Mouse (Mus musculus): ENCODE results near the gene Lhfpl2. TPM values are rescaled to one million over a fixed set of nuclear protein-coding genes. Genes with fewer than 3 reads are reported as not detected.
A peak's percentile ranks its signal among the peaks of the same experiment; 100 is the strongest.

Gene Lhfpl2
- polyA plus RNA-seq, 1 experiment from 2014 or later, result 44.2 TPM

GRCm38 (mm10) chr13:94100361-94100760, 42.8 kb downstream of the Lhfpl2 start:
- H3K36me3 ChIP-seq, result 0 out of 2 replicates have a peak, but pooled peaks cover 3% of the 10 kb centered on the region
- H3K4me1 ChIP-seq (replicated peaks), result peaks cover 48% of the 10 kb centered on the region
- H3K27me3 ChIP-seq, result no peaks in the 10 kb centered on the region
- H3K9ac ChIP-seq (replicated peaks), result no peak overlapping the region
- H3K4me2 ChIP-seq, result no peak overlapping the region
- 64% methylated on average over 3 of the region's 3 CpGs for WGBS
- no peak overlapping the region for H3K4me3 ChIP-seq (replicated peaks)
- ATAC-seq (ENCODE audit: insufficient number of reproducible peaks, insufficient read depth, low FRiP score, low TSS enrichment, low read depth), result no peak
- no peaks in the 10 kb centered on the region for H3K9me3 ChIP-seq
- no peak overlapping the region for H3K27ac ChIP-seq

DNA sequence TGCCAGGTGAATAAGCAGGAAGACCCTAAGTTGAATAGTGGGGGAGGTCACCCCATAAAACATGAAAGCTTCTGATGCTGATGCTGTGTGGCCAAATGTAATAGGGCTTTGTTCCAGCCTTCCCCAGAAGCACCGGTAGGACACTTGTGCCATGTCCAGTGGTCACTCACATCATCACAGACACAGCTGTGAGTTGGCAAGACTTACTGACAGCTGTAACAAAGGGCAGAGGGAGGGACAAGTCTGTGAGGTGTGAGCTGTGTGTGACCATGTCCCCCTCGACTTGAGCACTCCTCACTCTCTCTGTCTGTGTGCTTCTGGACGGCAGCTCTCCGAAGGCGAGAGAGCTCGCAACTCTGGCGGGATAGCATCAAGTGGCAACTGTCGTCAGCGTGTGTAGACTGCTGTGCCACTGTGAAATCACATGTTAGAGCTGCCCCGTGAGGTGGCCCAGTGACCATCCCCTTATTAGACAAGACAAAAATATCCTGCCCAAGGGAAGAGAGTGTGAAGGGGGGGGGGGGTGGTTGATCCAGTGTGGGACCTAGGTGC, 43.5 kb downstream of the Lhfpl2 start:
- no peak overlapping the region for H3K9ac ChIP-seq (replicated peaks)
- H3K36me3 ChIP-seq, result 0 out of 2 replicates have a peak, but pooled peaks cover 3% of the 10 kb centered on the region
- H3K4me1 ChIP-seq (replicated peaks), result peaks cover 55% of the 10 kb centered on the region
- no peak overlapping the region for H3K4me3 ChIP-seq (replicated peaks)
- no peaks in the 10 kb centered on the region for H3K9me3 ChIP-seq
- H3K27me3 ChIP-seq, result no peaks in the 10 kb centered on the region
- no peak overlapping the region for H3K27ac ChIP-seq
- H3K4me2 ChIP-seq, result no peak overlapping the region
- ATAC-seq (ENCODE audit: insufficient number of reproducible peaks, insufficient read depth, low FRiP score, low TSS enrichment, low read depth), result no peak
- 78% methylated on average over 10 of the region's 10 CpGs for WGBS

DNA sequence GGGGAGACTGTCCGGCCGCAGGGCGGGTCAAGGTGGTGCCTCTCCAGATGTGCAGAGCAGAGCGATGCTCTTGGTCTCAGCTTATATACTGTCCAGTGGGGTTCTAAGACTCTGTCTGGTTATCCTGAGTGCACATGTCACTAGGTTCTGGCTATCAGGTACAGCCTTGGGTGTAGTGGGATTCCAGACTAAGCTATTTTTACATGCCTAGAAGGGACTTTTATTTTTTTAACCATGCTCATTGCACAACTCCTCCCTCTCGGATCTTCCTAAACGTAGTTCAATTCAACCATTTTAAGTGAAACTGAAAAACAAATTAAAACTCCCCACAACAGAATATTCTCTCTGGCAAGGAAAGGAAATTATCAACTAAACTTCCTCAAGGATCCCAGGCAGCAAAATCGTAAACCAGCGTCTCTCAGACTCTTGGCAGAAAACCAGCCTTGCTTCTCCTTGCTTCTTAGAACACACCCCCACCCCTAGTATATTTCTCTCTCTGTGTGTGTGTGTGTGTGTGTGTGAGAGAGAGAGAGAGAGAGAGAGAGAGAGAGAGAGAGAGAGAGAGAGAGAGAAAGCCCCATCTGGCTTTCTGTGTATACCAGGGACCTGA, 47.4 kb downstream of the Lhfpl2 start:
- H3K4me1 ChIP-seq (replicated peaks), result peaks cover 46% of the 10 kb centered on the region
- H3K4me3 ChIP-seq (replicated peaks), result no peak overlapping the region
- no peak overlapping the region for H3K4me2 ChIP-seq
- ATAC-seq (ENCODE audit: insufficient number of reproducible peaks, insufficient read depth, low FRiP score, low TSS enrichment, low read depth), result no peak
- 0 out of 2 replicates have a peak, but pooled peaks cover 3% of the 10 kb centered on the region for H3K36me3 ChIP-seq
- no peak overlapping the region for H3K9ac ChIP-seq (replicated peaks)
- H3K27ac ChIP-seq, result no peak overlapping the region
- no peaks in the 10 kb centered on the region for H3K9me3 ChIP-seq
- no peaks in the 10 kb centered on the region for H3K27me3 ChIP-seq
- WGBS, result 68% methylated on average over 8 of the region's 8 CpGs

DNA sequence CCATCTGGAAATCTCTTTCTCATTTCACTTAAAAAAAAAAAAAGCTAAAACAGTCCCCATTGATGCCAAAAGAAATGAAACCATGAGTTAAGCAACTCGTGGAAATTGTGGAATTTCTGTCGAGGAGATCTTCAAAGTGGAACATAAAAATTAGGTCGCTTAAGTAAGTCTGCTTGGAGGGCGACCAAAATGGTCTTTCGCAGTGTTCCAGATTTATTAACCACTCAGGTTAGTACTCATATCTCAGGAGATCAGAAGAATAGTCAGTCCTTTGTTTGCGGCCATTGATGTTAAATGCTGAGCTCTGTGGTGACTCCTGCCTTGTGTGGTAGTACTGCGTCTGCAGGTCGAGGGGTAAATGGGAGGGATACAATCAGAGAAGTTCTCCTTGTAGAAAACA, 48.8 kb downstream of the Lhfpl2 start:
- 66% methylated on average over 8 of the region's 8 CpGs for WGBS
- H3K4me3 ChIP-seq (replicated peaks), result no peak overlapping the region
- no peak overlapping the region for H3K9ac ChIP-seq (replicated peaks)
- 0 out of 2 replicates have a peak, but pooled peaks cover 1% of the 10 kb centered on the region for H3K9me3 ChIP-seq
- H3K4me1 ChIP-seq (replicated peaks), result peaks cover 40% of the 10 kb centered on the region
- H3K27ac ChIP-seq, result peak overlapping the region; percentile 56
- no peaks in the 10 kb centered on the region for H3K27me3 ChIP-seq
- H3K4me2 ChIP-seq, result no peak overlapping the region
- ATAC-seq (ENCODE audit: insufficient number of reproducible peaks, insufficient read depth, low FRiP score, low TSS enrichment, low read depth), result no peak
- H3K36me3 ChIP-seq, result peaks cover 6% of the 10 kb centered on the region; the same call in 1 of the 2 replicates

DNA sequence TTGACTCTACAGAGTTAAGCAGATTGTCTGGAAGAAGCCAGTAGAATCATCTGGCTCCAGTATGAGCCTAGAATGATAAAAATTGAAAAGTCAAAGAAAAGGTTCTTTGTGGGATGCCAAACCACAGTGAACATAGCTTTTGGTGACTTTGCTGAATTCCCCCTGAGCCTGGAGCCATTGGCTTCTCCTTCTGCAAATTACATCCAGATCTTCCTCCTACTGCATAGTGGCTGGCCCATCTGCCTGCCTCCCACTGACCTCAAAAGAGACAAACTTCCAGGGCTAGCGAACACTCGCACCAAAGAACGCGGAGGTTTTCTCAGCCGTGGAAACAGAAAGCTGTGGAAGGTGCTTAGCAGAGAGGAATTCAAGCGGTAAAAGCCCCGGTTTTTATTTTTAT, 49.4 kb downstream of the Lhfpl2 start:
- Histone ChIP-seq H3K27me3 (no peaks in the 10 kb centered on the region), H3K4me2 (no peak overlapping the region), H3K4me1 (replicated peaks) (peaks cover 35% of the 10 kb centered on the region), H3K9me3 (0 out of 2 replicates have a peak, but pooled peaks cover 6% of the 10 kb centered on the region), H3K4me3 (replicated peaks) (no peak overlapping the region), H3K27ac (peak overlapping the region; percentile 56), H3K36me3 (peaks cover 11% of the 10 kb centered on the region; the same call in 1 of the 2 replicates), H3K9ac (replicated peaks) (no peak overlapping the region)
- WGBS, result 78% methylated on average over 7 of the region's 7 CpGs
- no peak for ATAC-seq (ENCODE audit: insufficient number of reproducible peaks, insufficient read depth, low FRiP score, low TSS enrichment, low read depth)

- H3K9ac ChIP-seq (replicated peaks), result no peak overlapping the region
- H3K9me3 ChIP-seq, result 0 out of 2 replicates have a peak, but pooled peaks cover 6% of the 10 kb centered on the region
- peaks cover 36% of the 10 kb centered on the region for H3K4me1 ChIP-seq (replicated peaks)
- WGBS, result 76% methylated on average over 8 of the region's 8 CpGs
- 0 out of 2 replicates have a peak overlapping the region, but pooled peaks have one; percentile 18 for H3K27ac ChIP-seq
- H3K27me3 ChIP-seq, result no peaks in the 10 kb centered on the region
- ATAC-seq (ENCODE audit: insufficient number of reproducible peaks, insufficient read depth, low FRiP score, low TSS enrichment, low read depth), result no peak
- H3K4me3 ChIP-seq (replicated peaks), result no peak overlapping the region
- peaks cover 14% of the 10 kb centered on the region for H3K36me3 ChIP-seq
- no peak overlapping the region for H3K4me2 ChIP-seq
Observed at GRCm38 (mm10) chr13:94110556-94110955, 53.0 kb downstream of the Lhfpl2 start.

- WGBS, result 38% methylated on average over 4 of the region's 4 CpGs
- no peak overlapping the region for H3K4me2 ChIP-seq
- H3K9me3 ChIP-seq, result 0 out of 2 replicates have a peak, but pooled peaks cover 6% of the 10 kb centered on the region
- no peak for ATAC-seq (ENCODE audit: insufficient number of reproducible peaks, insufficient read depth, low FRiP score, low TSS enrichment, low read depth)
- no peak overlapping the region for H3K9ac ChIP-seq (replicated peaks)
- H3K36me3 ChIP-seq, result peaks cover 18% of the 10 kb centered on the region
- H3K4me1 ChIP-seq (replicated peaks), result peaks cover 39% of the 10 kb centered on the region
- H3K27ac ChIP-seq, result peak overlapping the region; percentile 91; the same call in 1 of the 2 replicates
- H3K4me3 ChIP-seq (replicated peaks), result no peak overlapping the region
- no peaks in the 10 kb centered on the region for H3K27me3 ChIP-seq
Observed at GRCm38 (mm10) chr13:94115476-94115875, 57.9 kb downstream of the Lhfpl2 start.

GRCm38 (mm10) chr13:94116705-94117410, 59.3 kb downstream of the Lhfpl2 start:
- Histone ChIP-seq H3K4me1 (replicated peaks) (peaks cover 42% of the 10 kb centered on the region), H3K9ac (replicated peaks) (no peak overlapping the region), H3K4me2 (peak overlapping the region; percentile 40), H3K4me3 (replicated peaks) (0 out of 2 replicates have a peak overlapping the region, but pooled peaks have one; percentile 4), H3K9me3 (0 out of 2 replicates have a peak, but pooled peaks cover under 1% of the 10 kb centered on the region), H3K36me3 (peaks cover 12% of the 10 kb centered on the region), H3K27ac (peak overlapping the region; percentile 91), H3K27me3 (no peaks in the 10 kb centered on the region)
- ATAC-seq (ENCODE audit: insufficient number of reproducible peaks, insufficient read depth, low FRiP score, low TSS enrichment, low read depth), result peak; percentile 57
- 11% methylated on average over 13 of the region's 13 CpGs for WGBS

DNA sequence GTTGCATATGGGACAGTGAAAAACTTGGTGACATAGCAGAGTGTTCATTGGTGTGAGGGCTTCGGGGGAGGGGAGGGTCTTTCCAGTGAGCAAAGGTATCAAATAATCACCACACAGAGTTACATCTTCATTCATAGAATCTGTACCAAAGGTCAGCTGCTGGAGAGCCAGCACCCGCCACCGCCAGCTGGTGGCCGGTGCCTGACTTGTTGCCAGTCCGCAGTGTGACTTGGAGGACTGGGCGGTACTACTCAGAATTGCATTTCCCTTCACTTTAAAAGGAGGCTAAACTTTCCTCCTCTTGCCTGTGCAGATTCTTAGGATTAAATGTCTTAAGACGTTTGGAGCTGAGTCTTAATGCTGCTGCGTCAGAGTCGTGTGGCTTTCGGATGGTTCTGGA, 59.9 kb downstream of the Lhfpl2 start:
- no peak overlapping the region for H3K4me3 ChIP-seq (replicated peaks)
- no peak for ATAC-seq (ENCODE audit: insufficient number of reproducible peaks, insufficient read depth, low FRiP score, low TSS enrichment, low read depth)
- peak overlapping the region; percentile 91 for H3K27ac ChIP-seq
- WGBS, result 87% methylated on average over 10 of the region's 10 CpGs
- H3K4me2 ChIP-seq, result peak overlapping the region; percentile 40; the same call in 1 of the 2 replicates
- no peaks in the 10 kb centered on the region for H3K9me3 ChIP-seq
- H3K27me3 ChIP-seq, result no peaks in the 10 kb centered on the region
- H3K36me3 ChIP-seq, result peaks cover 9% of the 10 kb centered on the region
- no peak overlapping the region for H3K9ac ChIP-seq (replicated peaks)
- peaks cover 47% of the 10 kb centered on the region for H3K4me1 ChIP-seq (replicated peaks)

DNA sequence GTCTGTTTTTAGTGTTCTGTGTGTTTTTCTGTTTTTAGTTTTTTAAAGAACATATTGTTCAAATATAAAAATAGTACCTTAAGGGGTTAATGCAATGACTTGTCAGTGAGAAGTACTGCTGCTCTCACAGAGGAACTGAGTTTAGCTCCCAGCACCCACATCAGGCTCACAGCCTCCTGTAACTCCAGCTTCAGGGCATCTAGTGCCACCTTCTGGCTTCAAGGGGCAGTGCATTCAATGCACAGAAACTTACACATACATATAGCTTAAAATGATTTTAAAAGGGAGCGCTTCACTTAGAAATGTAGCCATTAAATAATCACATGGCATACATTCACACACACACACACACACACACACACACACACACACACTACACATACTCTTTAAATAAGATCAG, 60.5 kb downstream of the Lhfpl2 start:
- Histone ChIP-seq H3K27ac (no peak overlapping the region; the same call in 1 of the 2 replicates), H3K27me3 (no peaks in the 10 kb centered on the region), H3K4me3 (replicated peaks) (no peak overlapping the region), H3K9me3 (no peaks in the 10 kb centered on the region), H3K36me3 (peaks cover 11% of the 10 kb centered on the region), H3K4me1 (replicated peaks) (peaks cover 53% of the 10 kb centered on the region), H3K4me2 (no peak overlapping the region), H3K9ac (replicated peaks) (no peak overlapping the region)
- ATAC-seq (ENCODE audit: insufficient number of reproducible peaks, insufficient read depth, low FRiP score, low TSS enrichment, low read depth), result no peak
- 100% methylated on average over 1 of the region's 1 CpGs for WGBS

DNA sequence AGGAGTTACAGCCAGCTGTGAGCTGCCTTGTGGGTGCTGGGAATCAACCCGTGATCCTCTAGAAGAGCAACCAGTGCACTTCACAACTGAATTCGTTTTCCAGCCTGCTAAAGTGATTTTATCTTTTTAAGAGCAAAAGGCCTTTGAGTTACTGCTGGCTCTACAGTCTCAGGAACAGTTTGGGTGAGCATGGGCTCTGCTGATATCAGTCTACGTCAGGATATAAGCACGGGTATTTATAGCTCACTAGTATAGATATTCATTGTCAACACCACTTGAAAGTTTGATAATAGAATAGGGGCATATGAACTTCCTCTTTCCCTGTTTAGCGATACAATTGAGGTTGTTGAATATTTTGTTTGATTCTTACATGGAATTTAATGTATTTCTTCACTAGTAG, 61.7 kb downstream of the Lhfpl2 start:
- no peak for ATAC-seq (ENCODE audit: insufficient number of reproducible peaks, insufficient read depth, low FRiP score, low TSS enrichment, low read depth)
- 87% methylated on average over 5 of the region's 5 CpGs for WGBS

More for the DNA sequence above, 61.7 kb downstream of the Lhfpl2 start:
- Histone ChIP-seq H3K27ac (no peak overlapping the region), H3K9me3 (no peaks in the 10 kb centered on the region), H3K27me3 (no peaks in the 10 kb centered on the region), H3K9ac (replicated peaks) (no peak overlapping the region), H3K4me2 (no peak overlapping the region), H3K4me3 (replicated peaks) (no peak overlapping the region), H3K36me3 (peaks cover 14% of the 10 kb centered on the region; the same call in 1 of the 2 replicates), H3K4me1 (replicated peaks) (peaks cover 51% of the 10 kb centered on the region)
